8 mouse cellular contexts compared by ENCODE assay signal in genomic region chr5:96980008-96980634, GRCm38 (mm10). TPM values are rescaled to one million over a fixed set of nuclear protein-coding genes. Genes with fewer than 3 reads are reported as not detected.
DNase-seq lines count a peak whose midpoint lies in the region; ATAC-seq and TF ChIP-seq lines count a peak whose summit lies in the region.

No protein-coding gene starts in this region.

- 0 out of 2 replicates have a peak overlapping the region, but pooled peaks have one; percentile 40 for H3K27ac ChIP-seq in gastrocnemius, adult 2 months
- H3K27ac ChIP-seq in neural tube, embryonic 13.5 days (replicated peaks), result no peak overlapping the region
- H3K27ac ChIP-seq in liver, embryonic 14.5 days, result no peak overlapping the region

- ATAC-seq in neural tube, embryonic 13.5 days (ENCODE audit: low read depth), result no peak
- no peak for ATAC-seq in liver, embryonic 14.5 days (ENCODE audit: insufficient read depth)

- no peak for DNase-seq in gastrocnemius, adult 2 months
- no peak for DNase-seq in gastrocnemius, postnatal 4 days (ENCODE audit: low spot score in 2 of 2)
- DNase-seq in neural tube, embryonic 10.5 days (ENCODE audit: extremely low spot score, low spot score), result no peak
- no peak for DNase-seq in liver, embryonic 14.5 days (ENCODE audit: low read depth in 3 of 3, low spot score in 3 of 3)
- no peak for DNase-seq in testis, postnatal 10 days (ENCODE audit: low spot score)
- DNase-seq in layer of hippocampus, adult 18-20 months (ENCODE audit: low spot score in 2 of 2), result no peak
- DNase-seq in cerebellum, adult 11 months, result no peak

- H3K9ac ChIP-seq in neural tube, embryonic 13.5 days, result no peak overlapping the region
- H3K9ac ChIP-seq in liver, embryonic 14.5 days (replicated peaks), result no peak overlapping the region

- WGBS in neural tube, embryonic 13.5 days, result 20% methylated on average over 15 of the region's 15 CpGs
- WGBS in liver, embryonic 14.5 days (ENCODE audit: insufficient replicate concordance), result 15% methylated on average over 15 of the region's 15 CpGs

- no peaks in the 10 kb centered on the region for H3K36me3 ChIP-seq in neural tube, embryonic 13.5 days
- no peaks in the 10 kb centered on the region for H3K36me3 ChIP-seq in liver, embryonic 14.5 days (replicated peaks; ENCODE audit: control insufficient read depth, insufficient read depth, low read depth)

- TF ChIP-seq EP300 in liver, embryonic 14.5 days (IDR thresholded peaks at IDR 0.05; ENCODE audit: low read depth), result no peak

- peak overlapping the region; percentile 38 for H3K4me3 ChIP-seq in gastrocnemius, adult 2 months
- H3K4me3 ChIP-seq in neural tube, embryonic 13.5 days, result no peak overlapping the region
- no peak overlapping the region for H3K4me3 ChIP-seq in liver, embryonic 14.5 days (ENCODE audit: insufficient read depth in 1 of 2, low read depth in 2 of 2, low read length in 2 of 2)

- no peak for TF ChIP-seq CTCF in gastrocnemius, adult 2 months (IDR thresholded peaks at IDR 0.05)
- TF ChIP-seq CTCF in liver, embryonic 14.5 days (IDR thresholded peaks at IDR 0.05; ENCODE audit: low read depth), result no peak

- intact Hi-C loops in gastrocnemius, adult 2 months (cut with DNase I), result no loop called here

- H3K9me3 ChIP-seq in neural tube, embryonic 13.5 days, result no peaks in the 10 kb centered on the region
- H3K9me3 ChIP-seq in liver, embryonic 14.5 days (ENCODE audit: control insufficient read depth, low read length), result no peaks in the 10 kb centered on the region; the same call in 1 of the 2 replicates

- H3K4me2 ChIP-seq in neural tube, embryonic 13.5 days, result peak overlapping the region; percentile 11; the same call in 1 of the 2 replicates
- peak overlapping the region; percentile 44 for H3K4me2 ChIP-seq in liver, embryonic 14.5 days (ENCODE audit: low read depth)

- no peaks in the 10 kb centered on the region for H3K27me3 ChIP-seq in neural tube, embryonic 13.5 days
- peaks cover 13% of the 10 kb centered on the region for H3K27me3 ChIP-seq in liver, embryonic 14.5 days (ENCODE audit: control insufficient read depth, insufficient read depth, low read length)

- H3K4me1 ChIP-seq in neural tube, embryonic 13.5 days (replicated peaks), result peaks cover 13% of the 10 kb centered on the region
- peaks cover 17 to 27% of the 10 kb centered on the region in 2 experiments for H3K4me1 ChIP-seq in liver, embryonic 14.5 days (replicated peaks; ENCODE audit: control insufficient read depth in 2 of 2, insufficient read depth in 2 of 2, low read length in 1 of 2)

RNA-seq across cellular contexts. Expression of gene Bmp2k, which starts 17.4 kb away (rescaled TPM):
- total RNA-seq in gastrocnemius, adult 2 months (2021), result 10 to 100 TPM in 1 of 2 experiments, 1 to 10 TPM in 1; 9.6 to 12.9 TPM
- total RNA-seq in gastrocnemius, postnatal 4 days (2021), result 10 to 100 TPM; 15.5 to 16.8 TPM
- 9.2 and 9.9 TPM in 2 replicates for polyA plus RNA-seq in neural tube, embryonic 13.5 days (2015; fragmentation: Nextera tagmentation; extraction: Ambion mirVana)
- polyA plus RNA-seq in liver, embryonic 14.5 days (2012; rRNA removed), result 10.6 and 14.0 TPM in 2 replicates
- 30.2 and 34.3 TPM in 2 replicates for polyA plus RNA-seq in liver, embryonic 14.5 days (2014; fragmentation: Nextera tagmentation; extraction: Ambion mirVana)
- 10 to 100 TPM; 13.5 to 14.1 TPM for total RNA-seq in layer of hippocampus, adult 18-20 months (2021)
